Mouse (Mus musculus) MEL (cell line): ENCODE measurements at regions not wholly inside any gene's neighbourhood (a gene's known extent, or its start where the extent isn't known, plus 50 kb on each side); places are given as distances from the start of the nearest gene placed in this dataset.
"Not testable (repeated sequence)": the region's sequence is repeated elsewhere in the genome, so short reads cannot be mapped to it uniquely, and the experiment has no call there.

Source experiments
- DNase-seq: peaks from one replicate; pipeline ENCODE4 v3.0.0; 2011; ENCODE audit warnings: low read depth, low spot score
- H3K27ac ChIP-seq: 2 replicates; pipeline ENCODE4 v1.5.1; 2012; ENCODE audit warnings: low read depth, mild to moderate bottlenecking, control low read depth, low read length, moderate library complexity; ENCODE audit not compliant: control insufficient read depth
- H3K27me3 ChIP-seq, 2 experiments: fragments of 150-350 bp in 1 of 2; sonication (generic) in 1 of 2; 2 replicates each; pipeline ENCODE4 v1.6.1; 2012; ENCODE audit warnings: low read length in 2 of 2, mild to moderate bottlenecking in 2 of 2, improper control_type of control experiment in 1 of 2, moderate library complexity in 1 of 2; ENCODE audit not compliant: insufficient read depth in 2 of 2, control insufficient read depth in 1 of 2
- H3K36me3 ChIP-seq, 2 experiments: 2 replicates each; pipeline ENCODE4 v1.6.1; 2012 to 2014; ENCODE audit warnings: low read length in 2 of 2, improper control_type of control experiment in 1 of 2, inconsistent platforms in 1 of 2, mild to moderate bottlenecking in 1 of 2; ENCODE audit not compliant: insufficient read depth in 2 of 2, control insufficient read depth in 1 of 2
- H3K4me1 ChIP-seq, 2 experiments: fragments of 150-350 bp in 1 of 2; sonication (generic) in 1 of 2; 2 replicates each; pipeline ENCODE4 v1.6.1; 2012; ENCODE audit warnings: low read length in 2 of 2, improper control_type of control experiment in 1 of 2, mild to moderate bottlenecking in 1 of 2; ENCODE audit not compliant: insufficient read depth in 2 of 2, control insufficient read depth in 1 of 2
- H3K4me3 ChIP-seq, 2 experiments: fragments of 150-350 bp in 1 of 2; sonication (generic) in 1 of 2; 2 replicates each; pipeline ENCODE4 v1.5.1; 2012; ENCODE audit warnings: low read depth in 2 of 2, low read length in 2 of 2, mild to moderate bottlenecking in 2 of 2, moderate library complexity in 2 of 2, control low read depth in 1 of 2, improper control_type of control experiment in 1 of 2; ENCODE audit not compliant: control insufficient read depth in 1 of 2, insufficient read depth in 1 of 2
- H3K79me2 ChIP-seq: 2 replicates; pipeline ENCODE4 v1.6.1; 2012; ENCODE audit warnings: mild to moderate bottlenecking, low read length, moderate library complexity; ENCODE audit not compliant: control insufficient read depth, poor library complexity, insufficient read depth
- H3K9ac ChIP-seq: 2 replicates; pipeline ENCODE4 v1.6.1; 2012; ENCODE audit warnings: low read depth, mild to moderate bottlenecking, control low read depth, low read length, moderate library complexity; ENCODE audit not compliant: control insufficient read depth, poor library complexity, severe bottlenecking
- H3K9me3 ChIP-seq: fragments of 150-350 bp; sonication (generic); replicated peaks from 2 replicates; pipeline ENCODE4 v1.6.1; 2012; ENCODE audit warnings: mild to moderate bottlenecking, low read length, improper control_type of control experiment, moderate library complexity; ENCODE audit not compliant: insufficient read depth
- BHLHE40 ChIP-seq: IDR thresholded peaks from 2 replicates; pipeline ENCODE4 v1.6.1; 2012; ENCODE audit warnings: low read depth, mild to moderate bottlenecking, inconsistent platforms, low read length, improper control_type of control experiment, borderline replicate concordance
- CTCF ChIP-seq, 3 experiments: IDR thresholded peaks in 2 of 3; conservative IDR thresholded peaks in 1 of 3; 2 replicates each; pipeline ENCODE4 v1.5.1; 2011 to 2012; ENCODE audit warnings: low read length in 3 of 3, low read depth in 2 of 3, mild to moderate bottlenecking in 2 of 3, improper control_type of control experiment in 1 of 3, inconsistent platforms in 1 of 3, mixed read lengths in 1 of 3, moderate library complexity in 1 of 3; ENCODE audit not compliant: control insufficient read depth in 1 of 3, insufficient read depth in 1 of 3, poor library complexity in 1 of 3, severe bottlenecking in 1 of 3
- E2F4 ChIP-seq: IDR thresholded peaks from 2 replicates; pipeline ENCODE4 v1.6.1; 2011; ENCODE audit warnings: low read depth, low read length, improper control_type of control experiment, borderline replicate concordance
- EP300 ChIP-seq, 2 experiments: IDR thresholded peaks; 2 replicates each; pipeline ENCODE4 v1.6.1; 2011; ENCODE audit warnings: improper control_type of control experiment in 2 of 2, low read length in 2 of 2, low read depth in 1 of 2, mild to moderate bottlenecking in 1 of 2
- HCFC1 ChIP-seq: IDR thresholded peaks from 2 replicates; pipeline ENCODE4 v1.6.1; 2012; ENCODE audit warnings: low read depth, mild to moderate bottlenecking, inconsistent platforms, low read length, improper control_type of control experiment, moderate library complexity
- JUND ChIP-seq: IDR thresholded peaks from 2 replicates; pipeline ENCODE4 v1.6.1; 2011; ENCODE audit warnings: low read depth, mild to moderate bottlenecking, improper control_type of control experiment, low read length
- MAFK ChIP-seq: IDR thresholded peaks from 2 replicates; pipeline ENCODE4 v1.6.1; 2011; ENCODE audit warnings: low read depth, mild to moderate bottlenecking, low read length, improper control_type of control experiment, borderline replicate concordance
- MAX ChIP-seq: IDR thresholded peaks from 2 replicates; pipeline ENCODE4 v1.6.1; 2011; ENCODE audit warnings: low read length, improper control_type of control experiment
- MEF2A ChIP-seq: IDR thresholded peaks from 2 replicates; pipeline ENCODE4 v1.6.1; 2014; ENCODE audit warnings: low read depth, mild to moderate bottlenecking, inconsistent platforms, low read length, improper control_type of control experiment; ENCODE audit not compliant: poor library complexity, insufficient replicate concordance, severe bottlenecking; ENCODE audit errors: extremely low read depth
- MXI1 ChIP-seq: IDR thresholded peaks from 2 replicates; pipeline ENCODE4 v1.6.1; 2011; ENCODE audit warnings: mild to moderate bottlenecking, low read depth, low read length, improper control_type of control experiment
- MYB ChIP-seq: IDR thresholded peaks from 2 replicates; pipeline ENCODE4 v1.6.1; 2011; ENCODE audit warnings: mild to moderate bottlenecking, low read depth, low read length, improper control_type of control experiment
- NELFE ChIP-seq: IDR thresholded peaks from 2 replicates; pipeline ENCODE4 v1.6.1; 2011; ENCODE audit warnings: low read depth, low read length, improper control_type of control experiment
- POLR2A ChIP-seq, 2 experiments: IDR thresholded peaks; 2 replicates each; pipeline ENCODE4 v1.6.1; 2011 to 2012; ENCODE audit warnings: low read length in 2 of 2, mild to moderate bottlenecking in 2 of 2, control low read depth in 1 of 2, improper control_type of control experiment in 1 of 2, low read depth in 1 of 2, moderate library complexity in 1 of 2; ENCODE audit not compliant: control insufficient read depth in 1 of 2, insufficient read depth in 1 of 2, poor library complexity in 1 of 2
- POLR2AphosphoS5 ChIP-seq: IDR thresholded peaks from 2 replicates; pipeline ENCODE4 v1.6.1; 2012; ENCODE audit warnings: low read depth, borderline replicate concordance, mild to moderate bottlenecking, inconsistent platforms, low read length, moderate library complexity, mixed read lengths
- RAD21 ChIP-seq: IDR thresholded peaks from 2 replicates; pipeline ENCODE4 v1.6.1; 2011; ENCODE audit warnings: mild to moderate bottlenecking, low read depth, low read length, improper control_type of control experiment
- TBP ChIP-seq: IDR thresholded peaks from 2 replicates; pipeline ENCODE4 v1.8.0; 2011; ENCODE audit warnings: low read depth, low read length, improper control_type of control experiment
- TCF12 ChIP-seq: IDR thresholded peaks from 2 replicates; pipeline ENCODE4 v1.6.1; 2014; ENCODE audit warnings: low read depth, mild to moderate bottlenecking, inconsistent platforms, low read length, improper control_type of control experiment, moderate library complexity
- UBTF ChIP-seq: IDR thresholded peaks from 2 replicates; pipeline ENCODE4 v1.6.1; 2012; ENCODE audit warnings: low read depth, mild to moderate bottlenecking, inconsistent platforms, low read length, improper control_type of control experiment, moderate library complexity, borderline replicate concordance; ENCODE audit not compliant: insufficient read depth
- ZKSCAN1 ChIP-seq: IDR thresholded peaks from 2 replicates; pipeline ENCODE4 v1.6.1; 2012; ENCODE audit warnings: low read depth, mild to moderate bottlenecking, inconsistent platforms, low read length, improper control_type of control experiment, moderate library complexity
- ZNF384 ChIP-seq: IDR thresholded peaks from 2 replicates; pipeline ENCODE4 v1.6.1; 2012; ENCODE audit warnings: low read depth, mild to moderate bottlenecking, inconsistent platforms, low read length, improper control_type of control experiment

DNA sequence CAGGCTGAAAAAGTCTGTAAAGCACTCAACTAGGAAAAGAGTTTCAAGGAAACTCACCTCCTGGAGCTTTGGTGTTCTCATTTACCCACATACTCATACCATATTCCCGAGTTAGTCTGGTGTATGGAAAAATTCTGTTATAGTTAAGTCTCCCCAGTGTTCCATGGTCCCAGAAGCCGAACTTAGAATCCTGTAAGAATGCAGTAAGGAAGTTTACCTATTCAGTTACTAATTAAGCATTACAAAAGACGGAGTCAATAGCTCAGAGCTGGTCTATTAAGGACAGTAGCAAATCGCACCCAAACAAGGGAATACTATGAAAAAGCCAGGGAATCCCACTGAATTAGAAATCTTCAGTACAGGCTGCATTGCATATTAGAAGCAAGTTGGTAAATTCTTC lies 688.3 kb downstream of the Rpia start:
- no peaks in the 10 kb centered on the region for H3K36me3 ChIP-seq
- H3K9ac ChIP-seq: no peak overlapping the region
- H3K4me3 ChIP-seq: no peak overlapping the region
- no peaks in the 10 kb centered on the region for H3K79me2 ChIP-seq
- H3K27me3 ChIP-seq: no peaks in the 10 kb centered on the region
- no peaks in the 10 kb centered on the region for H3K4me1 ChIP-seq
- H3K27ac ChIP-seq: no peak overlapping the region
- no peak for TF ChIP-seq MEF2A
- no peak for TF ChIP-seq NELFE
- TF ChIP-seq E2F4: no peak
- no peak for TF ChIP-seq POLR2A (IDR thresholded peaks at IDR 0.05; ENCODE audit: control insufficient read depth in 1 of 2, insufficient read depth in 1 of 2, low read depth in 1 of 2, low read length in 2 of 2, poor library complexity in 1 of 2)
- TF ChIP-seq BHLHE40: no peak
- TF ChIP-seq ZNF384: no peak
- no peak for TF ChIP-seq RAD21
- no peak for TF ChIP-seq UBTF
- no peak for TF ChIP-seq TCF12
- no peak for TF ChIP-seq MAX
- TF ChIP-seq MXI1: no peak
- TF ChIP-seq CTCF (IDR thresholded peaks at IDR 0.05 in 2 of 3, conservative IDR thresholded peaks at IDR 0.05 in 1 of 3; ENCODE audit: control insufficient read depth in 1 of 3, insufficient read depth in 1 of 3, low read depth in 2 of 3, low read length in 3 of 3, poor library complexity in 1 of 3, severe bottlenecking in 1 of 3): no peak
- TF ChIP-seq JUND: no peak
- TF ChIP-seq TBP: no peak
- no peak for TF ChIP-seq EP300 (IDR thresholded peaks at IDR 0.05; ENCODE audit: low read depth in 1 of 2, low read length in 2 of 2)
- TF ChIP-seq POLR2AphosphoS5: no peak
- no peak for TF ChIP-seq MAFK
- TF ChIP-seq MYB: no peak
- no peak for TF ChIP-seq HCFC1
- no peak for TF ChIP-seq ZKSCAN1
- DNase-seq: no peak
- no peaks in the 10 kb centered on the region for H3K9me3 ChIP-seq

- not testable (repeated sequence) for H3K27me3 ChIP-seq, H3K9me3 ChIP-seq, H3K27ac ChIP-seq, H3K9ac ChIP-seq, DNase-seq, H3K79me2 ChIP-seq, H3K4me3 ChIP-seq, H3K4me1 ChIP-seq, H3K36me3 ChIP-seq
Measured at GRCm38 (mm10) chr6:70103174-70103573, 688.9 kb downstream of the Rpia start.
